Mouse (Mus musculus) fibroblast of lung, adult 2 months (primary cell): ENCODE results near the gene Nckap1.
"Not testable (repeated sequence)": the region's sequence is repeated elsewhere in the genome, so short reads cannot be mapped to it uniquely, and the experiment has no call there.

ENCODE experiments used
- DNase-seq: peaks from one replicate; pipeline ENCODE4 v3.0.0-alpha.2; 2011; ENCODE audit warnings: low read depth

Gene Nckap1

GRCm38 (mm10) chr2:80560773-80561172, 20.4 kb downstream of the Nckap1 start:
- no peak for DNase-seq

DNA sequence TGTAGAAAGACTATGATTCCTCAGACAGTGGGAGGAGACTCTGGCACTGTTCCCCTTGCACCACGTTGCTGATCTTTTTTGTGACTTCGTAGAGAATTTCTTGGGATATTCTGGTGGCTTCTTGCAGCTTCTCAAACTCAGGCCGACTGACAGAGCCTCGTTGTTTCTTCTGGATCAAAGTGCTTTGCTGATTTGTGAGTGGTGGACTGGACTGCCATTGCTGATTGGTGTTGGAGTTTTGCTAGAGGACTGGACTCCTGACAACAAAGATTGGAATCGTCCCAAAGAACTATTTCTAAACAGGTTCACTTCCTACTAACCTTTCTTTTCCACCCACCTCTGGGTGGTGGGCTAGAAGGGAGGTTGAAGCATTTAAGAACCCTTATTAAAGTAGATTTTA, 21.5 kb downstream of the Nckap1 start:
- DNase-seq, result no peak

DNA sequence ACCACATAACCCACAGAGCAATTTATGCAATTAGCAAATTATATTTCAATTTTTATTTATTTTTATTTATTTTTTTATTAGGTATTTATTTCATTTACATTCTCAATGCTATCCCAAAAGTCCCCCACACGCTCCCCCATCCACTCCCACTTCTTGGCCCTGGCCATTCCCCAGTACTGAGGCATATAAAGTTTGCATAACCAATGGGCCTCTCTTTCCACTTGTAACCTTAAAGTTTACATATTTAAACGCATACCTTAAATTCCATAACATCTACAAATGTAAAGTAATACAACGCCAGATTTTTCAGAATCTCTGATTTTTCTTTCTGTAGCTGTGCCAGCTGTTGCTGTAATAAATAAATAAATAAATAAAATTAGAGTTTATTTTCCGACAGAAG, 26.7 kb downstream of the Nckap1 start:
- no peak for DNase-seq

- DNase-seq, result no peak
These were observed 31.5 kb downstream of the Nckap1 start for GRCm38 (mm10) chr2:80549704-80550103.

DNA sequence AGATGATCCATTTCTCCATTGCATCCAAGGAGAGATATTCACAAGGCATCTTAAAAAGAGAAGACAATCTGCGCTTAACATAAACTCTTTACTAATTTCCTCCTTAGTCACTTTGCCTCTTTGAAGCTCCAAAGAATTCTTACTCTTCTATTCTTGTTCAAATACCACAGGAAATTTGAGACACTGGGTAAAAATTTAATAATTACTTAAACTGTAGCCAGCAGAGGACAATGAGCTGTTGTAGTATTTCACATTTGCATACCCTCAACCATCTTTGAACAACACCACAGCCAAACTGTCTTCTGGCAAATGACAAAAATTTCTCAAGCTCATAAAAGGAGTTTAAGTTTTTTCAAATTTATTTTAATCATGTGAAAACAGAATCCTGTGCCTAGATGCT, 33.3 kb downstream of the Nckap1 start:
- no peak for DNase-seq

GRCm38 (mm10) chr2:80542801-80543200, 38.4 kb downstream of the Nckap1 start:
- DNase-seq, result no peak

DNA sequence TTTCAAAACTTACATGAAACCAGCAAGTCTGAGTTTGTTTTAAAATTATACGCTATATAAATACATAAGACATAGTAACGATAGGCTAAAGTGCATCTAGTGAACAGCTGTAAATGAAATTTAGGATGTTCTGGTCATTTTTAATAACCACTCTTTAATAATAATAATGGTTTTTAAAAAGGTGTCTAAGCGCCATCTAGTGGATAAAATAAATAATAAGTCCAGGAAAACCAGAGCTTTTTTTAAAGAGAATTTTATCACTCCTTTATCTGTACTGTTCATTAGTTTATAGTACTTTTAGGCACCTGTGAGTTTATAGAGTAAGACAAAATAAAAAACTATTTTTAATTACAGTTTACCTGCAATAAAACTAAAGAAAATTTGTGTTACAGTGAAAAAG, 44.0 kb downstream of the Nckap1 start:
- DNase-seq, result no peak

DNA sequence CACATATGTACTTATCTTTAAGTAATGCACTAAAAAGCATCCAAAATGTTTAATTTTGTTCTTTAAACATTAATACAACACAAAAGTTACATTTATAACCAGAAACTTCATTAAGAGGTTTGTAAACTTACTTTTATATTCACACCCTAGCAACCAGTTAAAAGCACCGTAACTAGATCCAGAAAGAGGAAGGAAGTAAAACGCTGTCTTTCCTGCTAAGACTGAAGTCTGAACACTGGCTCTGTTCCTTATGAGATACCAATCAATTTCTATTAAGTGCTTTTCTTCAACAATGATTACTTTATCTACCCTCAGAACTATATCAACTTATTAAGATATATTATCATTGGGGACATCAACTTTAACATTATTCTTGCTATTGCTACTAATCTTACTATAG, 44.6 kb downstream of the Nckap1 start:
- DNase-seq, result no peak

GRCm38 (mm10) chr2:80524275-80524674, 56.9 kb downstream of the Nckap1 start:
- DNase-seq, result no peak

DNA sequence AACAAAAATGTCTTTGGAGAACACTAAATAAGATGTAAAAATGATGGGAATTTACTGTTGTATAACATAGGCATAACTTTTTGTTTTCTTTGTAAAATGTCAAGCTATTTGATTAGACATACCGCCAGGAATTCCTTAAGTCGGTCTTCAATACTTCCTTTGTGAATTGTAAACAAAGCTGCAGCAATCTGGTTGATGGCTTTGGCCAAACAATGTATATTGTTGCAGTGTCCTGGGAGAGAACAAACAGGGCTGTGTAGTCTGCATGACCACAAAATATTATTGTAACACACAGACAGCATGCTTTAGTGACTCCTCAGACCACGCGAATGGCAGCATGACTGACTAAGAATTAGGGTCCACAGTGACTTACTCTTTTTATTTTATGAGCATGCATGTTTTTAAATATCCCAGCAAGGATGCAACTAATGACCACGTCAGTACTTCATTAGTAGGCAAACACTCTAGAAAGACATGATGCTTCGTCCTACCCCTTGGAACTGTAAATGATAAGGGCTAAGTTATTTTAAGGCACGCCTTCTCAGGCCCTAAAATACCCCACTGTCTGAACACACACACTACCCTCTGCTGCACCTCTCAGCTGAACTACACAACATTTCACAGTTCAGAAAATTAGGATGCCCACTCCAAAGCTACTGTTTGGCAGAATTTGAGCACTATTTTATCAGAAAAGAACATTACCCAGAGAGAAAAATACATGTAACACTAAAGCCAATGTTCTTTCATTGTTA, 75.0 kb downstream of the Nckap1 start:
- peak; percentile 9 for DNase-seq

GRCm38 (mm10) chr2:80502132-80502531, 79.0 kb downstream of the Nckap1 start:
- no peak for DNase-seq

DNA sequence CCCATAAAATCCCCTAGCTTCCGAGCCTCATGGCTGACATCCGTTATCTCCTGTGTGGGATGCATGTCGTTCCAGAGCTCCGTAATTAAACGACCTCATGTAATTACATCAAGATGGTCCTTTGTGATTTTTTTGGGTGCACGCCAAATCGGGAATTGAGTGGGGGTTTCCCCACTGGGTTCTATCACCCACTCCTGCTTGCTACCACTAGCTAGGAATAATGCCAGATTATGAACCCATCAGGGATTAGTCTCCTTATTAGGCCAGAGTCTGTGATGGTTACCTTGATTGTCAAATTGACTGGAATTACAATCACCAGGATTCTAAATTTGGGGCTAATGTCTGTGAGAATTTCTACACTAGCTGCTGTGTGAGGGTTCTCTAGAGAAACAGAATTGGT, 85.9 kb downstream of the Nckap1 start:
- not testable (repeated sequence) for DNase-seq

DNA sequence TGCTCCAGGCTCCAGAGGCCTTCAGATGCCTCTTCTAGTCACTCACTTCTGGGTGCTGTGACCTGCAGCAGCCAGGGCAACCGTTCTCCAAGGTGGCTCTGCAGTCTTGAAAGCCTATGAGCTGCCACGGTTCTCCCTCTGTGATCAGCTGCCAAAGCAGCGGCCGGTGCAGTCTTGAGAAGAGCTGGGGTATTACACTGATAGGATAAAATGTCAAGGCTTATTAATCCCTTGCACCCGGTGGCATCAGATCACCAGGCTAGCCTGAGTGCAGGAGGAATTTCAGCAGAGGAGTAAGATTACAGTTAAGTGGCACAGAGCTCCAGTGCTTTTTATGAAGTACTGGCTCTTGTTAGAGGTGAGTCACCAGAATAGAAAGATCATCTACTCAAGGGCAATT, 94.3 kb downstream of the Nckap1 start:
- no peak for DNase-seq

DNA sequence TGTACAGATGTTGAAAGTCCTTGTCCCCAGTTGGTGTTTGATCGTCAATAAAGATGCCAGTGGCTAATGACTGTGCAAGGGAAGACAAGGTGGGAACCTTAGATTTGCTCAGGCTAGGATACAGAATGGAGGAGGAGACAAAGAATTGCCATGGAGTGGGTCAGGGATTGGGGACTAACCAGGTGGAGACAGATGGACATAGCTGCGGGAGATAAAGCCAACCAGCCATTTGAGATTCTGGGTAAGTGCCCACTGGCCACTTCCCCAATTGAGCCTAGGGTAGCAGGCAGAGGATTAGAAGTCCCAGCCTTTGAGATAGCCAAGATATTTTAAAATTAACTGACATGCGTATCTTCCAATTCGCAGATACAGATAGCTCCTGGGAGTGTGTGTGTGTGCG, 96.2 kb downstream of the Nckap1 start:
- no peak for DNase-seq

DNA sequence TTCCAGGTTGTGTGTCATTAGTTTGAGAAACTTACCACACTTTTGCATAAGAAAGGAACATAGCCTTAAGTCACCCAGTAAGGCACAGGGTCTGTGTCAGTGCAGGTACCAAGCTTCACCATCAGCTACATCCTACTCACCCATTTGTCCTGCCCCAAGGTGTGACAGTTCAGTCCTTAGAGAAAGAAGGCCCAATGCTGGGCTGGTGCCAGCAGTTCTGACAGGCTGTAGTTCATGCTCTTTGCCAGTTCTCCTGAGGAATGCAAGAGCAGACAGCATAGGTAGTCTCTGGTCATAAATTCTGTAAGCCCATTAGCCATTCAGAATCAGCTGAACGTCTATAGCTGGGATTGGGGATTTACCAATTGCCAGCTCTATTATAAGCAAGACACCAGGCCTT, 105.3 kb downstream of the Nckap1 start:
- no peak for DNase-seq

GRCm38 (mm10) chr2:80474247-80474796, 106.9 kb downstream of the Nckap1 start:
- no peak for DNase-seq

- DNase-seq, result no peak
These were observed 115.0 kb downstream of the Nckap1 start for GRCm38 (mm10) chr2:80465991-80466821.

- DNase-seq, result no peak
These were observed 119.4 kb downstream of the Nckap1 start for GRCm38 (mm10) chr2:80461827-80462226.
